Mouse (Mus musculus): ENCODE measurements around the gene Asl. TPM values are rescaled to one million over a fixed set of nuclear protein-coding genes. Genes with fewer than 3 reads are reported as not detected.
A peak's percentile ranks its signal among the peaks of the same experiment; 100 is the strongest.

Gene Asl
- 23.4 and 27.8 TPM in 2 replicates for polyA plus RNA-seq (2012; ENCODE audit: insufficient read depth, insufficient read length, missing spikeins)

- peak within 1 kb of the TSS; percentile 90 for H3K27ac ChIP-seq (replicated peaks; ENCODE audit: low read depth, low read length)
- peaks cover 10% of the 10 kb centered on the region for H3K4me1 ChIP-seq (ENCODE audit: control insufficient read depth, insufficient read depth, insufficient read length, low read length)
- peak within 1 kb of the TSS; percentile 94 for H3K4me3 ChIP-seq (ENCODE audit: insufficient read depth, low read depth, low read length)
Measured at GRCm38 (mm10) chr5:130029142-130029897, at the start of gene Asl, which contains the start of gene Crcp. Asl (minus strand) TSS chr5:130029247. Crcp (plus strand) TSS chr5:130029290.

GRCm38 (mm10) chr5:130078834-130079156 lies 49.7 kb upstream of the Asl start:
- Histone ChIP-seq H3K27ac (replicated peaks; ENCODE audit: low read depth, low read length) (peak overlapping the region; percentile 72), H3K4me3 (ENCODE audit: insufficient read depth, low read depth, low read length) (peak overlapping the region; percentile 75), H3K4me1 (ENCODE audit: control insufficient read depth, insufficient read depth, insufficient read length, low read length) (peaks cover 24% of the 10 kb centered on the region)

DNA sequence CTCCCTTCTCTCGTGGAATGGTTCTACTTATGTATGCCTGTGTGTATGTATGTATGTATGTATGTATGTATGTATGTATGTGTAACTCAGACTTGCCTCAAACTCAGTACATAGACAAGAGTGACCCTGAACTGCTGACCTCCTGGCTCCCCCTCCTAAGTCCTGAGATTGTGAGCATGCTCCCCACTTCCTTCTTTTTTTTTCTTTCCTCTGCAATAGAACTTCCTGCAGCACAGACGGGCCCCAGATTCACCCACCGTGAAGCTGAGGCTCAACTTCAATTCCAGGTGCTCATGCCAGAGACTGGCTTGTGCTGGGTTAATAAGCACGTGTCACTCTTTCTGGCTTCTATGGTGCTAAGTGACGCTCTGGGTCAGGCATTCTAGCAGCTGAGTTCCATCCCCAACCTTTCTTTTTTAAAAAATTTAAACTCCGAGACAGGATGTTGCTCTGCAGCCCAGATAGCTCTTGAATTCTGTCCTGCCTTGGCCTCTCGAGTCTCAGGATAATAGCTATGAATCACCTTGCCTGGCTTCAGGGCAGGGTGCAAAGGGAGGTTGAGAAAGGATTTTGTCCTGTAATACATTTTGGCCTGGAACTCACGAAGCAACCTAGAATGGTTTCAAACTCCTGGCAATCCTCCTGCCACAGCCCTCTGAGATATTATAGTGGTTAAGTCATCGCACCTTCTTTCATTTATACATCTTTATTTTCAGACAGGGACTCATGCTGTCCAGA lies 49.2 kb upstream of the Asl start:
- H3K4me1 ChIP-seq (ENCODE audit: control insufficient read depth, insufficient read depth, insufficient read length, low read length), result peaks cover 20% of the 10 kb centered on the region
- peak overlapping the region; percentile 72; the same call in 1 of the 2 replicates for H3K27ac ChIP-seq (replicated peaks; ENCODE audit: low read depth, low read length)
- H3K4me3 ChIP-seq (ENCODE audit: insufficient read depth, low read depth, low read length), result no peak overlapping the region

- Histone ChIP-seq H3K27ac (replicated peaks; ENCODE audit: low read depth, low read length) (no peak overlapping the region), H3K4me3 (ENCODE audit: insufficient read depth, low read depth, low read length) (no peak overlapping the region), H3K4me1 (ENCODE audit: control insufficient read depth, insufficient read depth, insufficient read length, low read length) (peaks cover 20% of the 10 kb centered on the region)
Measured at GRCm38 (mm10) chr5:130076396-130076795, 47.3 kb upstream of the Asl start.

DNA sequence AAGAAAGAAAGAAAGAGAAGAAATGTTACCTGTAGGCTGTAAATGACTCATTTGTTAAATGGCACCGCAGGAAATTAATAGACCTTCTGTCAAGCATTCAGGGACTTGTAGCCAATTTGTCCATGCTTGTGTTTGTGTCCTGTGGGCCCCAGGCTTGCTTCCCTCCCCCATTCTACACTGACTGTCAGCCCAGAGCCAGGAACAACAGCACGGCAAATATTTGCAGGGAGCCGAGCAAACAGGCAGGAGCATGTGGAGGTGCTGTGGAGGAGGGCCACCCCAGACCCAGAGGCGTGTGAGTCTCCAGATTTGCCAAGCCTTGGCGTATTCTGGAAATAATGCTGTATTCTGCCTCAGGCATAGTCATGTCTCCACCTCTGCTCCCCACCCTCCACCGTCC lies 45.4 kb upstream of the Asl start:
- Histone ChIP-seq H3K4me3 (ENCODE audit: insufficient read depth, low read depth, low read length) (no peak overlapping the region), H3K4me1 (ENCODE audit: control insufficient read depth, insufficient read depth, insufficient read length, low read length) (peaks cover 15% of the 10 kb centered on the region), H3K27ac (replicated peaks; ENCODE audit: low read depth, low read length) (no peak overlapping the region)

DNA sequence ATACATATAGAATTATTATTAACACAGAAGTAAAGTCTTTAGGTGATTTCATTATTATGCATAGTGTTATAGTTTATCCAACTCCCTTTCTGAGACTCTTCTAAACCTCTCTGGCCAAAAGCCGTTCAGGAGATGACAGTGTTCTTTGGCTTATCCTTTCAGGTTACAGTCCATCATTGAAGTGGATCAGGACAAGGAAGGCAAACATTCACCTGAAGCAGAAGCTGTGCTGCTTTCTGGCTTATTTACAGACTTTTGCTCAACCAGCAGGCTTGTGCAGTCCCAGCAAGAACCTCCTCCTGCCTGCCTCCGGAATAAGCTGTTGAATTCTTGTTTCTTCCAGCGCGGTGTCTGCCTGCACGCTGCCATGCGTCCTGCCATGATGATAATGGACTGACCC lies 44.0 kb upstream of the Asl start, which contains the start of gene Tpst1:
Tpst1 (plus strand) TSS at position 301 of the 400 bp plus-strand sequence.
- no peak within 1 kb of the TSS for H3K27ac ChIP-seq (replicated peaks; ENCODE audit: low read depth, low read length)
- H3K4me3 ChIP-seq (ENCODE audit: insufficient read depth, low read depth, low read length), result no peak within 1 kb of the TSS

DNA sequence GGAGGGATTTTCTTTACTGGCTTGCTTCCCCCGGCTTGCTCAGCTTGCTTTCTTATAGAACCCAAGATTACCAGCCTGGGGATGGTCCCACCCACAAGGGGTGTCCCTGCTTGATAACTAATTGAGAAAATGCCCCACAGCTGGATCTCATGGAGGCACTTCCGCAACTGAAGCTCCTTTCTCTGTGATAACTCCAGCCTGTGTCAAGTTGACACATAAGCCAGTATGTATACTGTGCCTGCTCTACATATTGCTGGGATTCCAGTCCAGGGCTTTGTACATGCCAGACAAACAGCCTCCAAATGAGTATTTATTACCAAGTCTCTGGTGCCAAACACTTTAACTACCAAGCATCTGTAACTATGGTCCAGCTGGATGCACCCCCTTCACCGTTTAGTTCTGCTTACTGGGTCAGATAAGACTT lies 38.8 kb upstream of the Asl start:
- Histone ChIP-seq H3K27ac (replicated peaks; ENCODE audit: low read depth, low read length) (no peak overlapping the region), H3K4me3 (ENCODE audit: insufficient read depth, low read depth, low read length) (no peak overlapping the region), H3K4me1 (ENCODE audit: control insufficient read depth, insufficient read depth, insufficient read length, low read length) (peaks cover 11% of the 10 kb centered on the region)

More for the DNA sequence above, 44.0 kb upstream of the Asl start, which contains the start of gene Tpst1:
- peaks cover 6% of the 10 kb centered on the region for H3K4me1 ChIP-seq (ENCODE audit: control insufficient read depth, insufficient read depth, insufficient read length, low read length)

GRCm38 (mm10) chr5:130065579-130065978 lies 36.5 kb upstream of the Asl start:
- Histone ChIP-seq H3K27ac (replicated peaks; ENCODE audit: low read depth, low read length) (no peak overlapping the region), H3K4me1 (ENCODE audit: control insufficient read depth, insufficient read depth, insufficient read length, low read length) (peaks cover 24% of the 10 kb centered on the region), H3K4me3 (ENCODE audit: insufficient read depth, low read depth, low read length) (no peak overlapping the region)

DNA sequence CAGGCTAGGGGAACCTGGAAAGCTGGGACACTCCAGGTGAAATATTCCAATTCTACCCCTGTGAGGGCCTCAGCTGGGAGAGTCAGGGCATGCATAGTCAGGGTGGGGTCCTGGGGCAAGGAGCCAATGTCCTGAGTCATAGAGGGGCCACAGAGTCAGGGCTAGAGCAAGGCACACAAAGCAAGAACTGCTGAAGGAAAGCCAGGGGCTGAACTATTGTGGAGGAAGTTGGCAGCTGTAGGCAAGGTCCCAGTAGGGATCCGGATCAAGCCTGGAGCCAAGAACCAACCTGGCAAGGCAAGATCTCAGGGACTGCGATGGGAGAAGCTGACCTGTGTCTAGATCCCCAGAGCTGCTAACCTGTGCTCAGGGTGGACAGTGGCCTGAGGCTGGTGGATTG lies 34.7 kb upstream of the Asl start:
- H3K4me3 ChIP-seq (ENCODE audit: insufficient read depth, low read depth, low read length), result no peak overlapping the region
- peaks cover 34% of the 10 kb centered on the region for H3K4me1 ChIP-seq (ENCODE audit: control insufficient read depth, insufficient read depth, insufficient read length, low read length)
- H3K27ac ChIP-seq (replicated peaks; ENCODE audit: low read depth, low read length), result peak overlapping the region; percentile 45; the same call in 1 of the 2 replicates

DNA sequence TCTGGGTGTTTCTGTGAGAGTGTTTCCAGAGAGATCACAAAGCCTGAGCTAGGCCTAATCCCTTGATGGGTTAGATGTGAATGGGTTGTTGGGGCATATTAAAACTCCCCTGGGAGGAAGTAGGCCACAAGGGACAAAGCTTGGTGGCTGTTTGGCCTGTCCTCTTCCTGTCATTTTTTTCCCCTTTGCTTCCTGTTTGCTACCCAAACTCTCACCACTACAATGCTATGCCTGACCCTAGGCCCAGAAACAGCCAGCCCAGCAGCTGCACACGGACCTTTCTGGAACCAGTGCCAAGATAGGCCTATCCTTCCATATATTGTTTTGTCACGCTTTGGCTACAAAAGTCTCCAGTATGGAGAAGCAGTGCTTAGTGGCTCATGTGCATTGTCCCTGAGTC lies 33.0 kb upstream of the Asl start:
- Histone ChIP-seq H3K4me3 (ENCODE audit: insufficient read depth, low read depth, low read length) (no peak overlapping the region), H3K27ac (replicated peaks; ENCODE audit: low read depth, low read length) (peak overlapping the region; percentile 99), H3K4me1 (ENCODE audit: control insufficient read depth, insufficient read depth, insufficient read length, low read length) (peaks cover 34% of the 10 kb centered on the region)

GRCm38 (mm10) chr5:130060329-130060665 lies 31.2 kb upstream of the Asl start:
- peaks cover 34% of the 10 kb centered on the region for H3K4me1 ChIP-seq (ENCODE audit: control insufficient read depth, insufficient read depth, insufficient read length, low read length)
- H3K4me3 ChIP-seq (ENCODE audit: insufficient read depth, low read depth, low read length), result no peak overlapping the region
- H3K27ac ChIP-seq (replicated peaks; ENCODE audit: low read depth, low read length), result peak overlapping the region; percentile 83

- no peak overlapping the region for H3K4me3 ChIP-seq (ENCODE audit: insufficient read depth, low read depth, low read length)
- H3K27ac ChIP-seq (replicated peaks; ENCODE audit: low read depth, low read length), result peak overlapping the region; percentile 83
- peaks cover 34% of the 10 kb centered on the region for H3K4me1 ChIP-seq (ENCODE audit: control insufficient read depth, insufficient read depth, insufficient read length, low read length)
Measured at GRCm38 (mm10) chr5:130059413-130060328, 30.6 kb upstream of the Asl start.

GRCm38 (mm10) chr5:130056303-130056702 lies 27.3 kb upstream of the Asl start:
- Histone ChIP-seq H3K4me3 (ENCODE audit: insufficient read depth, low read depth, low read length) (no peak overlapping the region), H3K4me1 (ENCODE audit: control insufficient read depth, insufficient read depth, insufficient read length, low read length) (peaks cover 29% of the 10 kb centered on the region), H3K27ac (replicated peaks; ENCODE audit: low read depth, low read length) (no peak overlapping the region)

GRCm38 (mm10) chr5:130055688-130056087 lies 26.6 kb upstream of the Asl start:
- Histone ChIP-seq H3K4me3 (ENCODE audit: insufficient read depth, low read depth, low read length) (no peak overlapping the region), H3K27ac (replicated peaks; ENCODE audit: low read depth, low read length) (no peak overlapping the region), H3K4me1 (ENCODE audit: control insufficient read depth, insufficient read depth, insufficient read length, low read length) (peaks cover 29% of the 10 kb centered on the region)

DNA sequence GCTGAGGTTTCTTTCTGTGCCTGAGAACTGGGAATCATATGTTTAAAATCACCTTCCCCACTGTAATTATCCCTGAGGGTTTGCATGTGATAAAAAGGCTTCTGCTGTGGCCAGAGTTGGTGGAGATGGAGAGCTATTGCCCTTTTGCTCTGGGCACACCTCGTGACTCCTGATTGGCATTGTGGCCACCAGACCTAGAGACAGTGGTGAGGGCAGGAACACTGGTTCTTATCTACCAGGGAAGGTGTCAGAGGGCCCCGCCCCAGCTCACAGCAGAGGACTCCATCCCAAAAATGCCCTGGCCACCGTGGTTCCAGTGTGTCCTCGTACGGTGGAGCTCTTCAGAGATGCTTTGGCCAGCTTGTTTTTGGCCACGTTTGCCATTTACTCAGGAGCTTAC lies 23.9 kb upstream of the Asl start:
- H3K4me1 ChIP-seq (ENCODE audit: control insufficient read depth, insufficient read depth, insufficient read length, low read length), result peaks cover 32% of the 10 kb centered on the region
- peak overlapping the region; percentile 9; the same call in 1 of the 2 replicates for H3K27ac ChIP-seq (replicated peaks; ENCODE audit: low read depth, low read length)
- H3K4me3 ChIP-seq (ENCODE audit: insufficient read depth, low read depth, low read length), result no peak overlapping the region

Data from brown adipose tissue, adult 24 weeks (tissue).